Comparison of ENCODE assay signal across 11 mouse cellular contexts in genomic region chr7:127256518-127256917, GRCm38 (mm10).
"Had no signal": no experiment of that assay in that cellular context is flagged by ENCODE, and none has a peak within 500 bp of the region (broad histone marks: within the 10 kb centered on the region; RNA-seq: fewer than 3 reads in every experiment).

No protein-coding gene starts in this region.

- H3K9ac ChIP-seq: limb, embryonic 15.5 days; lung, embryonic 14.5 days; midbrain, embryonic 12.5 days had no signal

- DNase-seq: kidney, adult 8-10 months; kidney, postnatal 25 days; lung, embryonic 14.5 days; lung, postnatal 10 days; thymus, postnatal 4 days had no signal

- H3K4me3 ChIP-seq: left cerebral cortex, adult 2 months; limb, embryonic 15.5 days; midbrain, embryonic 12.5 days; myocyte had no signal

- ATAC-seq: intestine, embryonic 16.5 days had no signal

- H3K4me2 ChIP-seq: limb, embryonic 15.5 days; lung, embryonic 14.5 days; midbrain, embryonic 12.5 days had no signal

- H3K27ac ChIP-seq: left cerebral cortex, adult 2 months; limb, embryonic 15.5 days; midbrain, embryonic 12.5 days; stomach, postnatal 0 days had no signal

- H3K9me3 ChIP-seq: limb, embryonic 15.5 days; midbrain, embryonic 12.5 days had no signal

- H3K27me3 ChIP-seq: limb, embryonic 15.5 days; midbrain, embryonic 12.5 days had no signal
